Mouse (Mus musculus): ENCODE measurements around the gene Palm2. TPM values are rescaled to one million over a fixed set of nuclear protein-coding genes. Genes with fewer than 3 reads are reported as not detected.

Palm2 gene
- polyA plus RNA-seq, 1 experiment from 2014 or later, result not detected

GRCm38 (mm10) chr4:57569711-57570110, 135.7 kb downstream of the Palm2 start:
- Histone ChIP-seq H3K36me3 (ENCODE audit: inconsistent target) (no peaks in the 10 kb centered on the region), H3K27ac (no peak overlapping the region), H3K4me3 (ENCODE audit: inconsistent target) (no peak overlapping the region), H3K79me2 (ENCODE audit: inconsistent target) (no peaks in the 10 kb centered on the region)
- WGBS (ENCODE audit: missing documents), result 81% methylated on average over 6 of the region's 6 CpGs

GRCm38 (mm10) chr4:57570229-57570628, 136.2 kb downstream of the Palm2 start:
- Histone ChIP-seq H3K79me2 (ENCODE audit: inconsistent target) (no peaks in the 10 kb centered on the region), H3K27ac (no peak overlapping the region), H3K36me3 (ENCODE audit: inconsistent target) (no peaks in the 10 kb centered on the region), H3K4me3 (ENCODE audit: inconsistent target) (no peak overlapping the region)
- 90% methylated on average over 3 of the region's 3 CpGs for WGBS (ENCODE audit: missing documents)

GRCm38 (mm10) chr4:57574181-57574580, 140.1 kb downstream of the Palm2 start:
- Histone ChIP-seq H3K36me3 (ENCODE audit: inconsistent target) (no peaks in the 10 kb centered on the region), H3K79me2 (ENCODE audit: inconsistent target) (no peaks in the 10 kb centered on the region), H3K4me3 (ENCODE audit: inconsistent target) (no peak overlapping the region), H3K27ac (no peak overlapping the region)
- WGBS (ENCODE audit: missing documents), result 80% methylated on average over 3 of the region's 3 CpGs

DNA sequence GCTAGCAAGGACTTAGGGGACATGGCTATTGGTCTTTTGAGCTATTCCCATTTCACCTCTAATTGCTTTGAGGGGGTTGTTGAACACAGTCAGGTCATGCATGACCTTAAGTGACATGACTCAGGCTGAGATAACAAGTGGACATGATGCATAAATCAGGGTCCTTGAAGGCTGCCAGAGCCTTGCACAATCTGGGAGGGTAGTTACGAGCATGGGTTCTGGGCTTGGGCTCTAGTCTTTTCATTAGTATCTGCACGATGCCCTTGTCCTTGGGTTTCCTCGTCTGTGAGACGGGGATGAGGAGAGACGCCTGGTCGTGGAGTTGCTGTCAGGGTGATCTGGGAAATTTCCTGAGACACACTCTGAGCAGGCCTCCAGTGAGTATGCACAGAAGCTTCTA, 140.6 kb downstream of the Palm2 start:
- no peak overlapping the region for H3K27ac ChIP-seq
- 83% methylated on average over 6 of the region's 6 CpGs for WGBS (ENCODE audit: missing documents)
- no peaks in the 10 kb centered on the region for H3K79me2 ChIP-seq (ENCODE audit: inconsistent target)
- H3K4me3 ChIP-seq (ENCODE audit: inconsistent target), result no peak overlapping the region
- H3K36me3 ChIP-seq (ENCODE audit: inconsistent target), result no peaks in the 10 kb centered on the region

- no peak overlapping the region for H3K4me3 ChIP-seq (ENCODE audit: inconsistent target)
- WGBS (ENCODE audit: missing documents), result 77% methylated on average over 5 of the region's 5 CpGs
- no peak overlapping the region for H3K27ac ChIP-seq
- H3K79me2 ChIP-seq (ENCODE audit: inconsistent target), result no peaks in the 10 kb centered on the region
- no peaks in the 10 kb centered on the region for H3K36me3 ChIP-seq (ENCODE audit: inconsistent target)
These were observed 141.6 kb downstream of the Palm2 start for GRCm38 (mm10) chr4:57575686-57576085.

- 80% methylated on average over 11 of the region's 11 CpGs for WGBS (ENCODE audit: missing documents)
- Histone ChIP-seq H3K4me3 (ENCODE audit: inconsistent target) (no peak overlapping the region), H3K27ac (no peak overlapping the region), H3K36me3 (ENCODE audit: inconsistent target) (no peaks in the 10 kb centered on the region), H3K79me2 (ENCODE audit: inconsistent target) (no peaks in the 10 kb centered on the region)
These were observed 142.0 kb downstream of the Palm2 start for GRCm38 (mm10) chr4:57576095-57576494.

DNA sequence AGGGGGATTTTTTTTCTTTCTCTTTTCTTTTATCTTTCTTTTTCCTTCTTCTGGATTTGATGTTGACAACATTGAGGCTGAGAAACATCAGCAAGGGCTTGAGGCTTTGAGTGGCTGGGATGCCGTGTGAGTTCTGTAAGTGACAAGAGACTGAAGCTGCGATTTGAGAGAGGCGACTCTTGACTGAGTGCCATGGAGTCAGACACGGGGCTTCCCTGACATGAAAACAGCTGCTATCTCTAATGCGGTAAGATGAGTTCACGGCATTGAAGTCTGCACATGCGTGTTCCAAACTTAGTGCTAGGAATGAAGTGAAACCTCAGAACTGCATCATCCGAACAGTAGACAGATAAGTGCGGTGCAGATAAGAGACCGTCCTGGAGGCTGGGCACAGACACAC, 145.6 kb downstream of the Palm2 start:
- no peaks in the 10 kb centered on the region for H3K79me2 ChIP-seq (ENCODE audit: inconsistent target)
- no peak overlapping the region for H3K27ac ChIP-seq
- WGBS (ENCODE audit: missing documents), result 92% methylated on average over 9 of the region's 10 CpGs
- H3K36me3 ChIP-seq (ENCODE audit: inconsistent target), result no peaks in the 10 kb centered on the region
- no peak overlapping the region for H3K4me3 ChIP-seq (ENCODE audit: inconsistent target)

DNA sequence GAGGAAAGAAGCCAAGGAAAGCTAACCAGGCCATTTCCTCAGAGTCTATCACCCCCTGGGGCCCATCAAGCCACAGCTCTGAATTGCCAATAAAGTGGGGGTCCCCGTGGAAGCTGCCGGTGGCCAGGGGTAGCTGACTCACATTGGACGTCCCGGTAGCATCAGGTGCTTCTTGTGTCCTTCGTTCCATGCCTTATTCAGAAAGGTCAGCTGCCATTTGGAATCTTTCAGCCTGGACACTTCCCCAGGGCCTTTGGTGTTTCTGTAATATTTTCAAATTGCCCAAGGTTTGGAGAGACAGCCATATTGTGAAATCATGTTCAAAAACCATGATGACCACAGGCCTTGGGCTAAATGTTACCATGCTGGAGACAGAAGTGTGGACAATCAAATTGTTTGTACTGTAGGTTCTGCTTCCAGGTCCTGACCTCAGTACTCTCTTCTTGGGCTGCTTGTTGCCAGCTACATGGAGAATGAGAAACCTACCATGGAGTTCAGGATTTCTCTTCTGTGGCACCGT, 151.3 kb downstream of the Palm2 start:
- no peaks in the 10 kb centered on the region for H3K36me3 ChIP-seq (ENCODE audit: inconsistent target)
- 86% methylated on average over 6 of the region's 6 CpGs for WGBS (ENCODE audit: missing documents)
- H3K79me2 ChIP-seq (ENCODE audit: inconsistent target), result no peaks in the 10 kb centered on the region
- H3K27ac ChIP-seq, result no peak overlapping the region
- H3K4me3 ChIP-seq (ENCODE audit: inconsistent target), result no peak overlapping the region

DNA sequence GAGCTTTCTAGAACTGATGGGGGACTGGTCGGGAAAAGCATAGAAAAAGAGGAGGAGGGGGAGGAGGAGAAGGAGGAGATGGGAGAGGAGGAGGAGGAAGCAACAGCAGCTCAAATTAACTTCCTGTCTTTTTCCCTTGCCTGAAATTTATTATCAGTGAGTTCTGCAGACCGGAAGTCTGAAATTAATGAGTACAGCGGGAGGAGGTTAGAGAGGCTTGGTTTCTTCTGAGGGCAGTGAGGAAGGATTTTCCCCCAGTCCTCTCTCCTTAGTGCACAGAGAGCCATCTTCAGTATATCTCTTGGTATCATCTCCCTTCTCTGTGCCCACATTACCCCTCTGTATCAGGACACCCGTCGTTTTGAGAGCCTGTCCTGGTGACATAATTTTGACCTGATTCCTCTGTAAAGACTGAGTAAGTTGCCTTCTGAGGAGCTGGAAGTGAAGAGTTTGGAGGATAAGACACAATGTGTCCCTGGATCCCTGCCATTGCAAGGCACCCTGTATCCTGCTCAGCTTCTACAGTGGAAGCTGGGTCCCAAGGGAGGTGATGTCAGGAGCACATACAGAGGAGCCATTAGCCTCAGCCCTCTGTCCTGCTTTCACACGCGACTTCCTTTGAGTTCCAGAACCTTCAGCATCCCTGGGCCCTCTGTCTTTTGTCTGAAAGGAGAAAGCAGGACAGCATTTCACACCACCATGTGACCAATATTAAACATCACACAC, 153.0 kb downstream of the Palm2 start:
- H3K27ac ChIP-seq, result no peak overlapping the region
- WGBS (ENCODE audit: missing documents), result 60% methylated on average over 7 of the region's 7 CpGs
- no peaks in the 10 kb centered on the region for H3K36me3 ChIP-seq (ENCODE audit: inconsistent target)
- no peak overlapping the region for H3K4me3 ChIP-seq (ENCODE audit: inconsistent target)
- no peaks in the 10 kb centered on the region for H3K79me2 ChIP-seq (ENCODE audit: inconsistent target)

GRCm38 (mm10) chr4:57588356-57588755, 154.3 kb downstream of the Palm2 start:
- H3K36me3 ChIP-seq (ENCODE audit: inconsistent target), result no peaks in the 10 kb centered on the region
- H3K4me3 ChIP-seq (ENCODE audit: inconsistent target), result no peak overlapping the region
- WGBS (ENCODE audit: missing documents), result 100% methylated on average over 1 of the region's 1 CpGs
- no peak overlapping the region for H3K27ac ChIP-seq
- H3K79me2 ChIP-seq (ENCODE audit: inconsistent target), result no peaks in the 10 kb centered on the region

GRCm38 (mm10) chr4:57592751-57593150, 158.7 kb downstream of the Palm2 start:
- 91% methylated on average over 4 of the region's 4 CpGs for WGBS (ENCODE audit: missing documents)
- Histone ChIP-seq H3K79me2 (ENCODE audit: inconsistent target) (no peaks in the 10 kb centered on the region), H3K36me3 (ENCODE audit: inconsistent target) (no peaks in the 10 kb centered on the region), H3K4me3 (ENCODE audit: inconsistent target) (no peak overlapping the region), H3K27ac (no peak overlapping the region)

- H3K36me3 ChIP-seq (ENCODE audit: inconsistent target), result no peaks in the 10 kb centered on the region
- no peaks in the 10 kb centered on the region for H3K79me2 ChIP-seq (ENCODE audit: inconsistent target)
- 93% methylated on average over 6 of the region's 6 CpGs for WGBS (ENCODE audit: missing documents)
- no peak overlapping the region for H3K4me3 ChIP-seq (ENCODE audit: inconsistent target)
- no peak overlapping the region for H3K27ac ChIP-seq
These were observed 165.9 kb downstream of the Palm2 start for GRCm38 (mm10) chr4:57599946-57600345.

GRCm38 (mm10) chr4:57600685-57601457, 166.8 kb downstream of the Palm2 start:
- 92% methylated on average over 11 of the region's 11 CpGs for WGBS (ENCODE audit: missing documents)
- H3K27ac ChIP-seq, result no peak overlapping the region
- H3K79me2 ChIP-seq (ENCODE audit: inconsistent target), result no peaks in the 10 kb centered on the region

DNA sequence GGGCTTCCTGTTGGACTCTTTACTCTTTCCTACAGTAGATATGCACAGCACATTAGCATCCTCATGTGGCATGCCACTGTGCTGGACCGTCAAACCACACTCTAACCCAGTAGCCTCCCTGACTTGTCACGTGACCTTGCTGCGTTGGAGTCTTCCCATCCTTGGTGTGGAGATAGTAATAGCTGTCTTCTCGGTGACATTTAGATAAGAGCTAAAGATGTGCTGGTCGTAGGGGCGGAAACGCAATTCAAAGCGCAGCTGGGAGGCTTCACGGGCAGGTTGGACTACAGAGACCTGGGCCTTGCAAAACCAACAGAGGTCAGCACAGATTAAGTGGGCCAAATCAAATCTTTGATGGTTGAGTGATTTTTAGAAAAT, 167.4 kb downstream of the Palm2 start:
- Histone ChIP-seq H3K36me3 (ENCODE audit: inconsistent target) (no peaks in the 10 kb centered on the region), H3K27ac (no peak overlapping the region), H3K4me3 (ENCODE audit: inconsistent target) (no peak overlapping the region), H3K79me2 (ENCODE audit: inconsistent target) (no peaks in the 10 kb centered on the region)
- WGBS (ENCODE audit: missing documents), result 88% methylated on average over 9 of the region's 9 CpGs

More at GRCm38 (mm10) chr4:57600685-57601457, 166.8 kb downstream of the Palm2 start:
- no peak overlapping the region for H3K4me3 ChIP-seq (ENCODE audit: inconsistent target)
- H3K36me3 ChIP-seq (ENCODE audit: inconsistent target), result no peaks in the 10 kb centered on the region

- H3K27ac ChIP-seq, result no peak overlapping the region
- no peaks in the 10 kb centered on the region for H3K79me2 ChIP-seq (ENCODE audit: inconsistent target)
- no peaks in the 10 kb centered on the region for H3K36me3 ChIP-seq (ENCODE audit: inconsistent target)
- WGBS (ENCODE audit: missing documents), result 80% methylated on average over 10 of the region's 10 CpGs
- no peak overlapping the region for H3K4me3 ChIP-seq (ENCODE audit: inconsistent target)
These were observed 168.0 kb downstream of the Palm2 start for GRCm38 (mm10) chr4:57601903-57602617.
